Mouse (Mus musculus) thymus, adult 2 months (tissue): ENCODE measurements at regions not wholly inside any gene's neighbourhood (a gene's known extent, or its start where the extent isn't known, plus 50 kb on each side); places are given as distances from the start of the nearest gene placed in this dataset.

Experiments used
- DNase-seq: peaks from one replicate; pipeline ENCODE4 v3.0.0; 2021
- H3K27ac ChIP-seq: fragments of 200-500 bp; 2 replicates; pipeline ENCODE4 v1.5.1; 2012; ENCODE audit warnings: low read length, control low read depth; ENCODE audit not compliant: control insufficient read depth, insufficient read depth
- H3K27me3 ChIP-seq: fragments of 200-500 bp; 2 replicates; pipeline ENCODE4 v1.6.1; 2012; ENCODE audit warnings: mild to moderate bottlenecking, low read length, moderate library complexity, mixed read lengths; ENCODE audit not compliant: control insufficient read depth, insufficient read depth
- H3K36me3 ChIP-seq: fragments of 200-500 bp; 2 replicates; pipeline ENCODE4 v1.6.1; 2012; ENCODE audit warnings: mild to moderate bottlenecking, low read length, moderate library complexity; ENCODE audit not compliant: control insufficient read depth, insufficient read depth
- H3K4me1 ChIP-seq: fragments of 200-500 bp; replicated peaks from 2 replicates; pipeline ENCODE4 v1.6.1; 2012; ENCODE audit warnings: low read length; ENCODE audit not compliant: control insufficient read depth, insufficient read depth
- H3K4me3 ChIP-seq: fragments of 200-500 bp; 2 replicates; pipeline ENCODE4 v1.5.1; 2012; ENCODE audit warnings: mild to moderate bottlenecking, low read length, control low read depth, moderate library complexity; ENCODE audit not compliant: control insufficient read depth, insufficient read depth
- CTCF ChIP-seq: fragments of 200-500 bp; IDR thresholded peaks from 2 replicates; pipeline ENCODE4 v1.5.1; 2012; ENCODE audit warnings: mild to moderate bottlenecking, control low read depth, low read length, moderate library complexity, borderline replicate concordance; ENCODE audit not compliant: control insufficient read depth, poor library complexity, insufficient read depth; ENCODE audit errors: extremely low read depth
- POLR2A ChIP-seq: fragments of 200-500 bp; IDR thresholded peaks from 2 replicates; pipeline ENCODE4 v1.6.1; 2012; ENCODE audit warnings: mild to moderate bottlenecking, low read length, control low read depth, moderate library complexity; ENCODE audit not compliant: control insufficient read depth, poor library complexity, insufficient read depth; ENCODE audit errors: extremely low read depth
- WGBS: fragments of 180-500 bp; shearing (Covaris S2); methylation state at CpG from one replicate; pipeline ENCODE4 v1.1.7; 2018; 5-methylcytosine and 5-hydroxymethylcytosine counted together

DNA sequence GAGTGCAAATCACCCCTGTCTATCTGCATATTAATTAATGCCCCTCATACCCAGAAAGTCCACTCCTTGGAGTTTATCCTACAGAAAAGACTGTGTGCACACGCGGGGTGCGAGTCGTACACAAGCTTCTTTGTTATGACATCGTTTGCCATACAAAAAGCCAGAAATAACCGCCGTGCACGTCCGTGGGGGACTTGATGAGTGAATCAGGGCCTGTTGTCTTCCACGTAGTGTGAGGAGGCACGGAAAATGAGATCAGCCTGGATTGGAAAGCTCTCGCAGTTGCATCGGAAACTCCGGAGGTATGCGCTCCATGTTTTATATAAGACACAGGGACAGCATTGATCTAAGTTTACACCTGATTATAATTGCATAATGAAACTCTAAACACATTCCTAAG, 120.3 kb downstream of the Etnk1 start:
- Histone ChIP-seq H3K4me3 (no peak overlapping the region), H3K27me3 (no peaks in the 10 kb centered on the region), H3K27ac (no peak overlapping the region), H3K4me1 (no peaks in the 10 kb centered on the region), H3K36me3 (no peaks in the 10 kb centered on the region)
- DNase-seq = no peak
- TF ChIP-seq POLR2A (no peak), CTCF (no peak)
- 98% methylated on average over 15 of the region's 15 CpGs for WGBS

DNA sequence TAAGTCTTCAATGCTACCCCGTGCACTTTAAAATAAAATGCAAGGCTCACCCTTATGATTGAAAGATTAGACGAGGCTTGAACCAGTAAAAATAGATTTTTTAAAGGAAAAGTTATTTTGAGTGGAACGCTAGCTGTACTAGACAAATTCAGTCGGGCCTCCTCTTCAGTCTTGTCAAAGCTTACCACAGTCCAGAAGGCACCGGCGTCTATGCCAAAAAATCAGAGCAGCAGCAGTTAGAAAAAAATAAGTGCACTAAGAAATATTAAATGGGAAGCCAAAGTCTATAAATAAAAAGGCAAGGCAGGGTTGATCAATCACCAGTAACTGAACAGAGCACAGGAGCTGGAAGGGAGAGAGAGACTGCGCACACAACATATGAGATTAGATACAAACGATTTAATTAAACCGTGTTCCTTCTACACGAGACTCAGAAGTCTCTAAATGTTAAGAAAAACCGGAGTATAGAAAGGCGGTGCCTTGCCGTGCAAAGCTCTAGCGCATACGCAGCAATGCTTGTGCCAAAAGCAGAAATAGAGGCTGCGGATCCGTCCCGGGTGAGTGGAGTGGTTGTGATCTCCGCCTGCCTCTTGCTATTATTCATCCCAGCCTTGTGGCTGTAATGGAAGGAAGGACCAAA, 121.6 kb downstream of the Etnk1 start:
- H3K27ac ChIP-seq = no peak overlapping the region
- no peaks in the 10 kb centered on the region for H3K4me1 ChIP-seq
- H3K4me3 ChIP-seq = no peak overlapping the region
- 95% methylated on average over 19 of the region's 19 CpGs for WGBS
- no peaks in the 10 kb centered on the region for H3K27me3 ChIP-seq
- TF ChIP-seq CTCF (no peak), POLR2A (no peak)
- DNase-seq = no peak
- no peaks in the 10 kb centered on the region for H3K36me3 ChIP-seq

- no peak for TF ChIP-seq POLR2A
- TF ChIP-seq CTCF = no peak
- Histone ChIP-seq H3K4me1 (no peaks in the 10 kb centered on the region), H3K36me3 (no peaks in the 10 kb centered on the region), H3K27me3 (no peaks in the 10 kb centered on the region), H3K27ac (no peak overlapping the region), H3K4me3 (no peak overlapping the region)
- DNase-seq = no peak
- WGBS = 30% methylated on average over 3 of the region's 3 CpGs
These were observed 126.6 kb downstream of the Etnk1 start for GRCm38 (mm10) chr6:143293648-143294047.

DNA sequence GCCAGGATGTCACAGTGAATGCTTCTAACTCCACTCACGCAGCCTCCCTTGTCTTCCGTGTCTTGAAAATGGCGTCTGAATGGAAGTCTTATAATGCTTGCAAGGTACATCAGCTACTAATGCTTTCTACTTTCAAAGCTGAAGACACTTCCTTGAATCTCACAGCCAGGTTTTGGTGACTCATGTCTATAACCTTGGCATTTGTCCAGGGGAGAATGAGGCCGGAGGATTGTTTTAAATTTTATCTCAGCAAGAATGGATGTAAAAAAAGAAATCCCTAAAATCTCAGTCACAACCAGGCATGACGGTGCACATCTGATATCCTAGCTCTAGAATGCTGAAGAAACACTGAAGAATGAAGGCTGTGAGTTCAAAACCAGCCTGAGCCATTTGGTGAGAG, 131.4 kb downstream of the Etnk1 start:
- H3K36me3 ChIP-seq = no peaks in the 10 kb centered on the region
- 93% methylated on average over 5 of the region's 5 CpGs for WGBS

DNA sequence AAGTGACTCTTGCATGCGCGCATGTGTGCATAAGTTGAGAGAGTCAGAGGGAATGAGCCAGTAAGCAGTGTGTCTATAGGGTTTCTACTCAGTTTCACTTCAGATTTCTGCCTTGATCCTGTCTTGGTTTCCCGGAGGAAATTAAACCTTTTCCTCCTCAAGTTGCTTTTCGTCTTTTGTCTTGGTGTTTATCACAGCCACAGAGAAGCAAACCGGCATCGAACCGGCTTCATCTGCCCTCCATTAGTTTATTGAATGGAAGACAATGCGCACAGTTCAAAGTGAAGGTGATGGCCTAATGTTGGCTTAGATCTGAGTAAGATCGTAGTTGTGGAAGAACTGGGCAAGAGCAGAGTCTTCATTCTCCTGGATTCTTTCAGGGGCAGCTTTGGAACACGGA, 134.4 kb downstream of the Etnk1 start:
- 96% methylated on average over 10 of the region's 10 CpGs for WGBS
- no peaks in the 10 kb centered on the region for H3K4me1 ChIP-seq
- no peak overlapping the region for H3K27ac ChIP-seq
- no peak for DNase-seq
- TF ChIP-seq POLR2A = no peak
- TF ChIP-seq CTCF = no peak
- no peak overlapping the region for H3K4me3 ChIP-seq
- H3K36me3 ChIP-seq = no peaks in the 10 kb centered on the region
- H3K27me3 ChIP-seq = no peaks in the 10 kb centered on the region

More for the DNA sequence above, 131.4 kb downstream of the Etnk1 start:
- H3K4me3 ChIP-seq = no peak overlapping the region
- no peaks in the 10 kb centered on the region for H3K27me3 ChIP-seq
- no peak for TF ChIP-seq CTCF
- TF ChIP-seq POLR2A = no peak
- DNase-seq = no peak
- no peaks in the 10 kb centered on the region for H3K4me1 ChIP-seq
- H3K27ac ChIP-seq = no peak overlapping the region

DNA sequence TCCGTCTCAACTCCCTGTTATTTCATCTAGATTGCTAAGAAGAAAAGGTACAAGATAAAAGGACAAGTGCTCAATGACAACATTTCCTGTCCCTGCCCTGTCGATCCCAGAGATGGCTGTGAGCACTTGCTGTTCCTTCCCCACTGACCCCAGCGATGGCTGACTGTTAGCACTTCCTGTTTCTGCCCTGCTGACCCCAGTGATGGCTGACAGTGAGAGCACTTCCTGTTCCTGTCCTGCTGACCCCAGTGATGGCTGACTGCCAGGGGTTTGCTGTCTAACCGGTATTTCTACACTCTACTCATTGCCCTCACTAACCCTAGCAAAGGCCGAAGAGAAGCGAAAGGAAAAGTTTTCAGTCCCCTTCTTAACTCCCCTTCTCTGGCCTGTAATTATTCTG, 140.3 kb downstream of the Etnk1 start:
- Histone ChIP-seq H3K4me1 (no peaks in the 10 kb centered on the region), H3K27me3 (no peaks in the 10 kb centered on the region), H3K36me3 (no peaks in the 10 kb centered on the region), H3K27ac (no peak overlapping the region), H3K4me3 (no peak overlapping the region)
- 59% methylated on average over 6 of the region's 6 CpGs for WGBS
- no peak for DNase-seq
- TF ChIP-seq POLR2A (no peak), CTCF (no peak)

GRCm38 (mm10) chr6:143315859-143316258, 148.8 kb downstream of the Etnk1 start:
- WGBS = 82% methylated on average over 9 of the region's 9 CpGs
- no peak for TF ChIP-seq CTCF
- TF ChIP-seq POLR2A = no peak
- H3K4me3 ChIP-seq = no peak overlapping the region

More at GRCm38 (mm10) chr6:143315859-143316258, 148.8 kb downstream of the Etnk1 start:
- no peaks in the 10 kb centered on the region for H3K4me1 ChIP-seq
- no peak overlapping the region for H3K27ac ChIP-seq
- no peaks in the 10 kb centered on the region for H3K27me3 ChIP-seq
- no peak for DNase-seq
- H3K36me3 ChIP-seq = no peaks in the 10 kb centered on the region
